Mouse (Mus musculus) CH12.LX (cell line): ENCODE data around the gene Sh3d21.

Experiments used
- EP300 ChIP-seq: IDR thresholded peaks from 2 replicates; pipeline ENCODE4 v1.6.1; 2011; ENCODE audit warnings: low read length, improper control_type of control experiment
- ETS1 ChIP-seq: conservative IDR thresholded peaks from 2 replicates; pipeline ENCODE4 v1.6.1; 2012; ENCODE audit warnings: low read depth, mild to moderate bottlenecking, inconsistent platforms, low read length, improper control_type of control experiment, moderate library complexity
- MXI1 ChIP-seq: IDR thresholded peaks from 2 replicates; pipeline ENCODE4 v1.6.1; 2011; ENCODE audit warnings: mild to moderate bottlenecking, low read depth, low read length, improper control_type of control experiment
- MYC ChIP-seq: IDR thresholded peaks from 2 replicates; pipeline ENCODE4 v1.6.1; 2011; ENCODE audit warnings: low read depth, mild to moderate bottlenecking, improper control_type of control experiment, low read length

- TF ChIP-seq ETS1, result no peak
- no peak for TF ChIP-seq MXI1
- TF ChIP-seq MYC, result no peak
- TF ChIP-seq EP300, result no peak
These were observed 2.3 kb downstream of the Sh3d21 start for GRCm38 (mm10) chr4:126160981-126161380.
